Mouse (Mus musculus) regulatory T cell (primary cell): Measurements from ENCODE around the gene Lrrc4.

ENCODE experiments used
- in situ Hi-C: fragments of 300-600 bp; cut with MboI, MseI; formaldehyde crosslinking; loops from one replicate; pipeline ENCODE4 v1.15.1; 2025; ENCODE audit warnings: high pct_unique_total_duplicates

Gene Lrrc4

DNA sequence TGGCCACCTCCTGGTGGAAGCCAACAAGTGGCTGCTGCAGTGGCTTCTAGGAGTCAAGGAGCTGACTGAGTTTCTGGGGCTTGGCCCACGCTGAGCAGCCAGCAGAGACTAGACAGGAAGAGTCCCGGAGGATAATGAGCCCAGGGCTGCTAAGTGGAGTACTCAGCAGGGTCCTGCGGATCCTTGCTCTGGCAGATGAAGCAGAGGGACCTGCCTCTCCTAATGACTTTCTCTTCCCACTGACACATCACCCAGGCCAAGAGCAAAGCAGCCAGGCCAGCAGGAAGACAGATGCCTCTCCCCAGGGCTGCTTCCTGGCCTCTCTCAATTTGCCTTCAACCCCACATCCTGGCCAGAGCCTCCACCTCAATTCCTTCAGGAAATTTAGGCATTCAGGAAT is 23.9 kb upstream of the Lrrc4 start:
- in situ Hi-C loops, result no loop called here

DNA sequence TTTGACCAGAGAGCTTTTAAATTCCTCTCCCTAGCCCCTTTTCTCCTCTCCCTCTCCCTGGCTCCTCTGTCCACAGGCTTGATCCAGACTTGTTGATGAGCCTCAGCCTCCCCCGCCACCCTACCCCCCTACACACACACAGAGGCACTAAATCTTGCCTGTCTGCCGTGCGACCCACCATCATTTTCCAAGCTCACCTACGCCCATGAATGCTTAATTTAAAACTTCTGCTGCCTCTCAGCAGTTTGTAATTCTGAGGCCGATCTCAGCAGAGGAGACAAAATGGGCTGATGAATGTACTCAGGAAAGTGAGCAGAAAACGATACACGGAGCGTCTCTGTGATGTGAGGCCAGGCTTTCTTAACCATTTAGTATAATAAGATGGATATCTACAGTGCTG is 23.1 kb upstream of the Lrrc4 start:
- in situ Hi-C loops, result no loop called here

DNA sequence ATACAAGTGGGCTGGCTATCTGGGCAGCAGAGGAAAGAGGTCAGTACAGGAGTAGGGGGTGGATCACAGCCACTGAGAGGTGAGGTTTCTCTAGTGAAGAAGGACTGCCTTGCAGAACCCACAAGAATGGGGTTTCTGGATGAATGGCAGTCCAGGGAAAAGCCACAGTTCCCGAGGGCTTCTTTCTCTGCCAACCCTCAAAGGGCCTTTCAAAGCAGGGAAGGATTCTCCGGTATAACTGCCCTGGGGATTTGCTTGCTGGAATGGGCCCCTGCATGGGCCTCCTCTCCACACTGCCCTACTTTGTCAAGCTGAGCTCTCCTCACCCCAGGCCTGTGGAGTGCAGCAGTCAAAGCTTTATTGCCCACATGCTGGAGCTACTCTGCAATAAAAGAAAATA is 22.1 kb upstream of the Lrrc4 start:
- in situ Hi-C loops, result no loop called here

DNA sequence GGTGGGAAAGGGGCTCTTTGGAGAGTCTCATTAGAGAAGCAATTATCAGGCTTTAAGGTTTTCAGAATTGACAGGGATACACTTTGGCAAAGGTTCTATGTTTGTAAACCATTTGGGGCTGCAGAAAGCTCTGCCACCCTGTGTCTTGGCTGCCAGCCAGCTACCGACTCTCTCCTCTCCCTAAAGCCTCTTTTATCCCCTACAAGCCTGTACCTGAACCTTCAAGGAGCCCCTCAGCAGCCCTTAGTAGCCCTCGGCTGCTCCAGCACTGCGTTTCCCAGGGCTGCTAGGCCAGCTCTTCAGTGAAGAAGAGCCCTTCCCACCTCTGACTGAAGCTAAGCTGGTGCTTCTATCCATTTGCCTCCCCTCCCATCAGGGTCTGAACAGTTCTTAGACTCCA is 21.6 kb upstream of the Lrrc4 start:
- in situ Hi-C loops, result no loop called here

DNA sequence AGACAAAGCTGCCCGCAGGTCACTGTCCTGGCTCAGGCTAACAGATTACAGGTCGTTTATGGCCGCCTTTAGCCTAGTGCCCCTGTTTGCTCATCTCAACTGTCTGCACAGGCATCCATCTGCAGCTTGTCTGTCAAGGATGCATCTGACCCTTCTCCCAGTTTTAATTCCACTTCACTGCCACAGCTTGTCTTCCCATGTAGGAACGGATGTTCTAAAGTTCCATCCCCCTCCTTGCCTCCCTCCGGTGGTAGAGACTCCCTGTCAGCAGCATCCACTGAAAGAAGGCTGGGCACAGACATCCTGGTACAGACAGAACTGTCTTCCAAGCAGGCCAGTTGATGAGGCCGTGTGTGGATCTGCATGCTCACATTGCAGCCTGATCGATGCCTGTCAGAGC is 20.8 kb upstream of the Lrrc4 start:
- in situ Hi-C loops, result no loop called here

DNA sequence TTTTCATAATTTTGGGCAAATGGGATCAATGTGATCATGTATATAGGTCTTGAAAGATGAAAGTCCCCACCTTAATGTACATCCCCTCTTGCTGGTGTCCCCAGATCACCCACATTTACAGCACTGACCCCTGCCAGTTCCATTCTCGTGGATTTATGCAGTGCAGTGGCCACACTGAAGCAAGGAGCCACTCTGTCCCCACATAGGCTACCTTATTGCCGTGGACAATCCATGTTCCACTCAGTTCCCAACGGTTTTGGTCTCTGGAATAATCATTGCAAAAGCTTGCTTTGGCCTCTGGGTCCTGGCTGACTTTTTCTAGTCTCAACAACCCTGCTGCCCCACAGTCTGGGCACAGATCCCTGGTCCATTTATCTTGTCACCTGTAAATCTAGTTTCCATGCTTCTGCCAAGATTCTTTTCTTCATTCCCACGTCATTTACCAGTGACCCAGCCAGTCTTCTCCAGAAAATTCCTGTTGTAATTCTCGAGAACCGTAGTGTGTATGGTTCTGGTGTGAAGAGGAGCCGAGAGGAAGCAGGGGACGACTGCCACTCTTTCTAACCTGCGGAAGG is 18.9 kb upstream of the Lrrc4 start:
- in situ Hi-C loops, result no loop called here

DNA sequence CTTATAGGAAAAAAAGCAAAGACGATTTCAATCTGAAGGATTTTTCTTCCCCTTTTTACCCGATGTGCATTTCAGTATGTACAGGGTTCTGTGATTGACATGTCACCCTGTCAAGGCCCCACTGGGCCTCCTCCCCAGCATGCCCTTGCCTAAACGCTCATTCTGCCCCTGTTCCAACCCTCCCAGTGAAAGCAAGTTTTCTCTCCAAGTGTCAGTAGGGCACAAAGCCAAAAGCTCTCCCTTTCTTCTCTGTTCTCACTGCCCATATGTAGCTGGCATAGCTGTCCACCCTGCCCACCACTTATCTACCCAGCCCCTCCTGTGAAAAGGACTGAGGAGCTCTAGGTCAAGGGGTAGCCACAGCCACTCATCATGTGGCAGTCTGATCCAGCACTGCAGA is 17.8 kb upstream of the Lrrc4 start:
- in situ Hi-C loops, result no loop called here

DNA sequence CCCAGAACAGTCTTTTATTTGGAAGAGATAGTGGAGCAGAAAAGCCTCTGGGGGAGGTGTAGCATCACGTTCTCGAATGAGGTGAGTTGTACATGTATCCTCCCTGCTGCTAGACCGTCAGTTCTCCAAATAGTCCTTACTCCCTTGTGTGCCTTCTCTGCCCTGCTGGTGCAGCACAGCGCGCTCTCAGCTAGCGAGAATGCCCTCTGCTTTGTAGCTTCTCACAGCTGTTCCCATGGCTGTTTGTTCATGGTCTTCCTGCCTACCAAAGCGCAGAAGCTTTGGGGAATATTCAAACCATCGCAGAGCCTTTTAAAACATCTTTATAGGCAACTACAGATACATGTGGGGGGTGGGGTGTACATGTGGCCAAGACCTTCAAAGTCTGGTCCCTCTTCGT is 17.3 kb upstream of the Lrrc4 start:
- in situ Hi-C loops, result no loop called here

DNA sequence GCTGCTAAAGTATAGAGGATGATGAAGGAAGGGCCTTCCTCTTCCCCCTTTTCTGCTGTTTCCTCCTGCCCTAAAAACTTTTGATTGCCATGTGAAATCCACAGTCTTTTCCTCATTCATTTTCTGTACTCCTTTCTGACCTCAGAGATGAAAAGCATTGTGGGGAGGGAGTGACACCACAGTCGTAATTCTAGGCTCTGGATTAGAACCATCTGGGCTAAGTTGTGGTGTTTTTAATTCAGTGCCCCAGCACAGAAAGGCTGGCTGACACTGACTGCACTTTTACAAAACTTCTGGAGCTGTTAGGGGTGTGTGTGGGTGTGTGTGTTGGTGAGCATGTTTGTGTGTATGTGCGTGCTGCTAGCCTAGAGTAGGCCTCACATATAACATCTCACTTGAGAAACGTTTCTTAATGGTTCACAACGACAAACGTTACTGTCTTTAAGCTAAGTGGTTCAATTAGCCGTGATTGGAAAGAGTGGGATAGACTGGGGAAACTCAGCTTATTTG is 16.8 kb upstream of the Lrrc4 start:
- in situ Hi-C loops, result no loop called here

DNA sequence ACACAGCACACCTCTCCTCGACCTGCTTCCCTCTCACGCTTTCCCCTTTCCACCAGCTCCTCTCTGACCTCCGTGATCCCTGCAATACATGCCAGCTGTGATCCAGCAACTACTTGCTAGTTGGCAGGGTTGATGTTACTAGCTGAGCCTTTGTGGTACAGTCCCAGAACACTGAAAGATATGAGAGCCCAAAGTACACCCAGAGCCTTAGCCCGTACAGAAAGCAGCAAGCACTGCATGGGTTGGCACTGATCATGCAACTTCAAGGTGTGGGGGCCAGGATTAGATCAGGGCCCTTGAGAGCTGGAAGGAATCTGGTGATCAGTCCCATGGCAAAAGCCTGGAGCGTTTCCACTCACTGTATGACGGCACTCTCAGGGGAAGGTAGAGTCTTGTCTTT is 16.1 kb upstream of the Lrrc4 start:
- in situ Hi-C loops, result no loop called here

DNA sequence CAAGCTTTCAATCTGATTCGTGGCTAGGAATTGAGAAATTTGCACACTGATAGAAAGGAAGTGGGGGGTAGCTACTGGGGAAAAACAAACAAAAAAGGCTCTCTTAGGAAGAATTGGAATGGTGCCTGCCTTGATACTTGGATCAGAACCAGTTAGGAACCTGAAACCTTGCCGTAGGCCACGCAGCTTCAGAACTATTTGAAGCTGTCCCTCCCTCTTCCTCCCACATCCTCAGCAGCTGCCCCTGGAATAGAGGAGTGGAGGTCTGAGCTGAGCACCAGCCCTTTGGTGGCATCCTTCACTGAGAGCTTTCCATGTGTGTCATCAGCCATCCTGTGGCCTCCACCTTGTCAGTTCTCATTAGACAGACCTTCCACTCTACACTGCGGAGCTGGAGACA is 14.1 kb upstream of the Lrrc4 start:
- in situ Hi-C loops, result no loop called here

DNA sequence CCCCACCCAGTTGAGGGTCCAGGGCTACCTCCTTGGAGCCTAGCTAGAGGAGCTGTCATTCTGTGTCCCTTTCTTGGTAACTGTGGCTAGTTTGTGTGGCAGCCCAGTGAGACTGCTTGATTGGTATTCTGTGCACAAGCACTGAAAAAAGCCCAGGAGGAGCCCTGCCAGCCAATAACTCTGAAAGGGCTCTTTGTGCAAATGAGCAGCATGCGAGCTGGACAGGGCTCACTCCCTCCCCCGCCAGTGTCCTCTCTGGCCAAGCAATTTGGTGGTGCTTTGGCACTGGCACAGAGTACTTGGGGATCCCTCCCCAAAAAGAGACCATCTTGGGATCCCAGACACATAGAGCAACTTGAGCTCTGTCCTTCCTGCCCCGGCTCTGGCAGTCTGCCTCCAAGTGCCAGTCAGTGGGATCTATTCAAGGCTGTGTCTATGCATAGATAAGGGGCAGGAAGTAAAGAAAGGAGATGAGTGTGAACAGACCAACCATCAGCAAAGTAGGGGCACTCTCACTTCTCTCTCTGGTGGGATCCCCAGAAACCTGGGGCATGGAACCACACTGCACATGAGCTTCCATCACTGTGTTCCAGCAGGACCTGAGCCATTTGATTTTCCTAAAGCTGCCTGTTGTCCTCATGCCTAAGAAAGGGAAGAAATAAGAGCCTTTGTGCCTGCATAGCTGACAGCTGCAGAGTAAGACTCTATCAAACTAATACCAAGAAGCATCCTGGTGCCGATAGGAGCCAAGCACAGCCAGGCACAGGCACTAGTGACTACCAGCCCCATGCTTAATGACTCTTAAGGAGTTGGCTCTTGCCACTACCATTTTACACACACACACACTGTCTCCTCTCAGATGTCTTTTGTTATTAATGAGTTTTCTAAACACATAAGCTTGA is 11.1 kb upstream of the Lrrc4 start:
- in situ Hi-C loops, result no loop called here

DNA sequence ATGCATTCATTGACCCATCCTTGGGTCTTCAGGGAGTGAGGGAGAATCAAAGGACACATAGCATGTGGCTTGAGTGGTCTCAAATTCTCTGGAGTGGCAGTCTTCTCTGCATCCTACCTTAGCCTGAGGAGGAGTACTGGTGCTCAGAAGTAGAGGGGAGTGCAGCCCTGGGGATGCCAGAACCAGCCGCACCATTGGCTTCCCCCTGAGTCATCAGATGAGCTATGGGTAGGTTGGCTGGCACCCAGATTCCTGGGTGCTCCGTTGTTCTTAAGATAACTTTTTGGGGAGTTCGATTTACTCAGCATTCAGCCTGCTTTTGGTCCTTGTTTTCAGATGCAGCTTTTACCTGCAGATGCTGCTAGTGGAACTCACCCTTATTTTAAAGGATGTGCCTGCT is 10.0 kb upstream of the Lrrc4 start:
- in situ Hi-C loops, result no loop called here

DNA sequence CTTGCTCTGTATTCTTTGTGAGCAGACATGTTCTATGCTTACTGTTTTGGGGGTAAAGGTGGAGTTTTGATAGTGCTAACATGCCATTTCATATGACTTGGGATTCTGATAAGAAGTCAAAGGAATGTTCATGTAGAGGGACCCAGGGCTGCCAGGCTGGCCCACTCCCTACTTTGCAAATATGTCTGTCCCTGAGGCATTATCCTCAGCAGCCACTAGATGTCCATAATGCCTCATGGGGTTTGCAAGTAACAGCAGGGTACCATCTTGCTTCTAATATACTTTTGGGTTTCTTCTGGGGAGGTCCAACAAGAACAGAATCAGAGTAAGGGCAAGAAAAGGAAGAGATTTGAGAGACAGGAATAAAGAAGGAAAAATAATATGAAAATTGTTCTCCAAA is 5.1 kb upstream of the Lrrc4 start:
- in situ Hi-C loops, result no loop called here

DNA sequence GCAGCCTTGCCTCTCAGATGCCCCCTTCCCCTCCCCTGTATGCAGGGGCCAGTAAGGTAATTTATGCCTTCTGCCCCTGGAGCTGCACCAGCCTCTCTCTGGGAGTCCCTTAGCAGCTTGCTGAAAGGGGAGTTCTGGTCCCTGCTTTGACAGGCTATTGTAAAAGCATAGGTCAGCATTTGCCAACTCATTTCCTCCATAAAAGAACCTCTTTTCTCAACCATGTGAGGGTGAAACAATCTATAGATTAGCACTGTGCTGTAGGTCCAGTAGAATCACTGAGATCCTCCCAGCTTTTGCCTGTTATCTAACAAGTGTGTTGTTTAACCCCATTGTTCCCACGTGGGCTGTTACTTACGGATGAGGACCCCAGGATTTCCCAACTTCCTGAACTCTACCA is 2.5 kb upstream of the Lrrc4 start:
- in situ Hi-C loops, result no loop called here

DNA sequence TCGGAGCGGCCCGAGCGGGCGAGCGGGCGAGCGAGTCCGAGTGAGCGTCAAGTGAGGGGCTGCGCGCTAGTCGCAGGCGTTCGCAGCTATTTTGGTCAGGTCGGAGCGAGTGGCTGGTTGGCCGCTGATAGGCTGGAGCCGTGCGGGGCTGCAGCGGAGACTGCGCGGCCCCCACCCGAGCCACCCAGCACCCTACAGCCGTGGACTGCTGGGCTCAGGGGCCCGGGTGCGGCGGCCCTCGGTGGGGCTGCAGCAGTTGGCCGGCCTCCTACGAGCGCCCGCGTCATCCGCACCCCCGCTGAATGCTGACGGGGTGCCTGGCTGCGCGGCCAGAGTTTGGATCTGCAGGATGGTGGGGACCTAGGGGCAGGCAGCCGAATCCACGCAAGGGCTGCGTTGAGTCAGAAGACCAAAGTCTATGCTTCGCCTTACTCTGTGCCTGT is 1.9 kb upstream of the Lrrc4 start:
- in situ Hi-C loops, result no loop called here

DNA sequence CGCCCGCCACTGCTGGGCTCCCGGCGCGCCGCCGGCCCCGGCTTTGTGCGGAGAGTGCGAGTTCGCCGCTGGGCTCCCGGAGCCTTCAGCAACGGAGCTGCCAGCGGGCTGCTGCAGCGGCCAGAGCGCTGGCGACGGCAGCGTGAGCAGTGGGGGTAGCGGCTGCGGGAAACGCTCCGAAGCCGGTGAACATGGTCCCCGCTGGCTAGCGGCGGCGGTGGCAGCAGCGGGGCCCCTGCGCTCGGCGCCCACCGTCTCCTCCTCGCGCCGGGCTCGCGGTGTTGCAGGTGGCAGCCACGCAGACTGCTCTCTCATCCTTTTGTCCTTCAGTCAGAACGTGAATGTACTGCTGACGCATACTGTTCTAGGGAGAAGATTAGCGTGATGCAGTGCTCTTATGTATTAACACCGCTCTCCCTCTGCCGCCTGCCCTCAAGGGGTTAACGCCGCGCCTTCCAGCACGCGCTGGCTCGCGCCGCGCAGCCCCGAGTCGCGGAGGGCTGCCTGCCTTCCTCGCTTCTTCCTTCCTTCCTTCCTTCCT is 1.3 kb upstream of the Lrrc4 start:
- in situ Hi-C loops, result no loop called here

DNA sequence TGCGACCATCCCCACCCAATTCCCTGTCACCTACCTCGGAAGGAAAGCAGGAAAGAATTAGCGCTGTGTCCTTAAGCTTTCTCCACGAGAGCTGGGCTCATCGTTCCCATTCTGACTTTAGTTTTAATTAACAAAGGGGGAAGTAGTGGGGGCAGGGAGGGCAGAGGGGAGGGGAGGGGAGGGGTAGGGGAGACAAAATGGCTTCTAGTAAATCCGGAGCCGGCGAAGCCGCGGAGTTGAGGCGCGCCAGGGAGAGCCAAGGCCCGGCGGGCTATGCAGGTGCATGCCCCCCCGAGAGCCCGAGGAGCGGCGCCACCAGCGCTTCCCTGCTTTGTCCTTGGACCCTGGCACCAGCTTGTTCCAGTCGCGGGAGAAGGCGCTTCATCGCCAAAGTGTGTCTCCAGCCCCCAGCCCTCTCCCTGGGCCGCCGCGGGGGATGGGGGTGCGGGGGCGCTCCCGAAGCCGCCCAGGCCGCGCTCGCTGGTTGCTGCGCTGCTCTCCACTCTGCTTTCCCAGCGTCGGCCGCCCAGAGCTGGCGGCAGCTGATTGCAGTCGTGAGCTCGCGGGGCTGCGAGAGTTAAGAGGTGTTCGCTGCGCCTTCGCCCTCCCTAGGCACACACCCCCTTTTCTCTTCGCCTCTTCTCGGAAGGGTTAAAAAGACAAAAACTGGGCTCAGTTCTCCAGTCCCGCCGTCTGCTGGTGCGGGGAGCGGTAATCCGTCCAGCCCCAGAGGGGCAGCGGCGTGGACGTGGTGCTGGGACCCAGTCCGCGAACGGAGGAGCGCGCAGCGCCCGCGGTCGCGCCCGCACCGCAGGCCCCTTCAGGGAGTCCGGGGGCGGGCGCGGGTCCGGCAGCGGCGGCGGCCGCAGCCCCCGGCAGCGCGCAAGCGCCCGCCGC is 555 bp upstream of the Lrrc4 start:
- in situ Hi-C loops, result no loop called here

DNA sequence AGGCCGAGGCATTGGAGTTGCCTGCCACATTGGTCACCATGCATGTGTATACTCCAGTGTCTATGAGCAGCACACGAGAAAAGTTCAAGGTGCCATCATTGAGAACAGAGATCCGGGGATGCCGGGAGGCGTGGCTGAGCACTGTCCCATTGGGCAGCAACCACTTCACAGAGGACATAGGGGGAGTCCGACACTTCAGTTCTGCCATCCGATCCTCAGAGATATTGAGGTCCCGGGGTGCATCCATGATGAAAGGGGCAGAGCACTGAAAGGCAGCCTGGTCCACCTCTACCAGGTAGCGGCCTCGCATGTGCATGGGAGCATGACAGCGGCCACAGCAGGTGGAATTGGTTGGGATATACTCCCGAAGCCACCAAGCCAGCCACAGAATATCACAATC is 1.2 kb downstream of the Lrrc4 start:
- in situ Hi-C loops, result no loop called here

DNA sequence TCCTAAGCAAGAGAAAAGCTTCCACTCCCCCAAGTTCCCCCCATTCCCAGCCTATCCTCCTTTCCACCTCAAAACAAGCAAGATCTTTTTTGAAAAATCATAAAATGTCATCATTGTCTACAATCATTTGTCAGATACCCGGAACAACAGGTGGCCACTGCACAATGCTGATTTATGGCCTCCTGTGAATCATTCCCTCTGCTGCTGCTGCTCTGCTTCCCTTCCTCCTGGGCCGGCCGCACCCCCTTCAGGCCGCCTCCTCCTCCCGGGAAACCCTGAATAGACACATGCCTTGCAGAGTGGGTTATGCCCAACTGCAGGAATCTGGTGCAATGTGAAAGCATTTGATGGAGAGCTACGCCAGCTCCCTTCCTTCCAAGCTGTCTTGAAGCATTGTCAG is 3.0 kb downstream of the Lrrc4 start:
- in situ Hi-C loops, result no loop called here

DNA sequence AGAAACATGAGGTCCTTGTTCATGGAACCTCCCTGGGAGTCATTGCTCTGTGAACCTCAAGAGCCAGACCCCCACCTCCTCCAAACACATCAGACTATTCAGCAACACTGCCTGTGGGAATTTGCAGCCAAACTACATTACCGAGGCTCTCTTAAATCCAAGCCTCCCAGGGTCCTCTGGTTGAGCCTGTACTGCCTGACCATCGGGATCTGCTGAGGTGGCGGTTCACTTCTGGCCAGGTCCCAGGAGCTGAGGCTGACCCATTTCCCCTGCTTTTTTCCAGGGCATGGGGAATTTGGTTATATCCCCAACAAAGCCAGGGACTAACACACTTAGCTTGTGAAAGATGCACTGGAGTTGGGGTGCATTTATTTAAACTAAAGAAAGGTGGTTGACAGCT is 4.0 kb downstream of the Lrrc4 start:
- in situ Hi-C loops, result no loop called here
